Comparison of ENCODE assay signal across 8 mouse cellular contexts in the genomic region with DNA sequence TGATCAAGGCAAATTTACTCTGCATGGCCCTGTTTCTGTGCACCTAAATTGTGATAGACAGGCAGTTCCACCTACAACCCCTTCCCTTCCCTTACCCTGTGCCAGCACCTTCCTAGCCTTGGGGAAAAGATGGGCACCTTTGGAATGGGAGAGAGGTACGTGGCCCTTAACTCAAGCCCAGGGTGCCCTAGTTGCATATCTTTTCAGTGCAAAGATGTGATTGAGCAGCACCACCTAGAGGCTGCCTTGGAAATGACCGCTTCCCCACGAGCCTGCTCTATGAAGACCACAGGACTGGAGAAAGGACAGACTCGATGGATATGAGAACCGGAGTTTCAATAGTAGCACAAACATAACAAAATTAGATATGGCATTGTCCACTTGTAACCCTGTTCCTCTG. TPM values are rescaled to one million over a fixed set of nuclear protein-coding genes. Genes with fewer than 3 reads are reported as not detected.
A peak's percentile ranks its signal among the peaks of the same experiment; 100 is the strongest.
DNase-seq lines count a peak whose midpoint lies in the region; ATAC-seq lines count a peak whose summit lies in the region.

No protein-coding gene starts in this region.

- no peak overlapping the region for H3K27ac ChIP-seq in heart, embryonic 11.5 days (ENCODE audit: low read depth, low read length)
- H3K27ac ChIP-seq in intestine, embryonic 15.5 days, result no peak overlapping the region
- no peak overlapping the region for H3K27ac ChIP-seq in midbrain, embryonic 12.5 days (replicated peaks)

- peak; percentile 94 for DNase-seq in heart, adult 11 months
- DNase-seq in cerebellum, postnatal 4 days (ENCODE audit: low spot score in 2 of 2), result peak; percentile 65 to 78
- DNase-seq in gastrocnemius, adult 8-10 months (ENCODE audit: low spot score in 2 of 2), result peak; percentile 44 to 48
- DNase-seq in left cerebral cortex, postnatal 25 days (ENCODE audit: low spot score in 2 of 2), result peak; percentile 71 to 87
- DNase-seq in spleen, adult 18-20 months, result peak; percentile 44 to 74

- no peak overlapping the region for H3K4me2 ChIP-seq in heart, embryonic 11.5 days
- no peak overlapping the region for H3K4me2 ChIP-seq in intestine, embryonic 15.5 days (replicated peaks)
- H3K4me2 ChIP-seq in midbrain, embryonic 12.5 days (replicated peaks), result no peak overlapping the region

- H3K9ac ChIP-seq in heart, embryonic 11.5 days (ENCODE audit: low read depth, low read length), result no peak overlapping the region
- no peak overlapping the region for H3K9ac ChIP-seq in intestine, embryonic 15.5 days
- H3K9ac ChIP-seq in midbrain, embryonic 12.5 days (replicated peaks), result no peak overlapping the region

- intact Hi-C loops in left cerebral cortex, postnatal 25 days (cut with DNase I), result loop anchor here (5.0 to 10.0 kb wide), 5 partner anchors 226 to 672 kb away; partner anchors contain the start of gene Rbm34

- ATAC-seq in heart, embryonic 11.5 days (replicated peaks; ENCODE audit: insufficient number of reproducible peaks, low FRiP score, low TSS enrichment), result no peak
- ATAC-seq in intestine, embryonic 15.5 days, result peak; percentile 22; the same call in 1 of the 2 replicates
- peak; percentile 62 for ATAC-seq in midbrain, embryonic 12.5 days (ENCODE audit: low FRiP score, low read depth)

- WGBS in heart, embryonic 11.5 days (ENCODE audit: insufficient replicate concordance), result 15% methylated on average over 5 of the region's 5 CpGs
- 9% methylated on average over 5 of the region's 5 CpGs for WGBS in intestine, embryonic 15.5 days
- 17% methylated on average over 5 of the region's 5 CpGs for WGBS in midbrain, embryonic 12.5 days

- H3K27me3 ChIP-seq in heart, embryonic 11.5 days (ENCODE audit: control insufficient read depth, insufficient read depth, low read length), result no peaks in the 10 kb centered on the region
- H3K27me3 ChIP-seq in intestine, embryonic 15.5 days (replicated peaks), result no peaks in the 10 kb centered on the region
- H3K27me3 ChIP-seq in midbrain, embryonic 12.5 days, result peaks cover 12% of the 10 kb centered on the region; the same call in 1 of the 2 replicates

- no peaks in the 10 kb centered on the region for H3K36me3 ChIP-seq in heart, embryonic 11.5 days (ENCODE audit: control insufficient read depth, insufficient read depth, low read length)
- no peaks in the 10 kb centered on the region for H3K36me3 ChIP-seq in intestine, embryonic 15.5 days
- H3K36me3 ChIP-seq in midbrain, embryonic 12.5 days, result no peaks in the 10 kb centered on the region

- no peaks in the 10 kb centered on the region for H3K9me3 ChIP-seq in heart, embryonic 11.5 days (replicated peaks; ENCODE audit: control insufficient read depth, low read length)
- H3K9me3 ChIP-seq in intestine, embryonic 15.5 days, result no peaks in the 10 kb centered on the region
- H3K9me3 ChIP-seq in midbrain, embryonic 12.5 days, result no peaks in the 10 kb centered on the region

- no peaks in the 10 kb centered on the region for H3K4me1 ChIP-seq in heart, embryonic 11.5 days (ENCODE audit: control insufficient read depth, insufficient read depth, low read length)
- H3K4me1 ChIP-seq in intestine, embryonic 15.5 days (replicated peaks), result 0 out of 2 replicates have a peak, but pooled peaks cover 2% of the 10 kb centered on the region
- peaks cover 4% of the 10 kb centered on the region; the same call in 1 of the 2 replicates for H3K4me1 ChIP-seq in midbrain, embryonic 12.5 days

- H3K4me3 ChIP-seq in heart, embryonic 11.5 days (ENCODE audit: low read depth, low read length), result no peak overlapping the region
- no peak overlapping the region for H3K4me3 ChIP-seq in intestine, embryonic 15.5 days (replicated peaks)
- H3K4me3 ChIP-seq in midbrain, embryonic 12.5 days, result no peak overlapping the region

RNA-seq across cellular contexts. Expression of gene Tarbp1, which starts 8.1 kb away (rescaled TPM):
- 2.2 TPM in 2 replicates for polyA plus RNA-seq in heart, embryonic 11.5 days (2014; fragmentation: Nextera tagmentation; extraction: Ambion mirVana)
- 1 to 10 TPM; 4.7 to 6.1 (median 5.4) TPM for total RNA-seq in gastrocnemius, adult 8-10 months (2022)
- polyA plus RNA-seq in intestine, embryonic 15.5 days (2015; fragmentation: Nextera tagmentation; extraction: Ambion mirVana), result 3.0 and 3.1 TPM in 2 replicates
- total RNA-seq in left cerebral cortex, postnatal 25 days (2021), result 1 to 10 TPM; 3.6 to 4.2 TPM
- 2.3 TPM in 2 replicates for polyA plus RNA-seq in midbrain, embryonic 12.5 days (2016; fragmentation: Nextera tagmentation; extraction: Ambion mirVana)
